Mouse (Mus musculus): ENCODE results near the gene Ddhd1.

DNA sequence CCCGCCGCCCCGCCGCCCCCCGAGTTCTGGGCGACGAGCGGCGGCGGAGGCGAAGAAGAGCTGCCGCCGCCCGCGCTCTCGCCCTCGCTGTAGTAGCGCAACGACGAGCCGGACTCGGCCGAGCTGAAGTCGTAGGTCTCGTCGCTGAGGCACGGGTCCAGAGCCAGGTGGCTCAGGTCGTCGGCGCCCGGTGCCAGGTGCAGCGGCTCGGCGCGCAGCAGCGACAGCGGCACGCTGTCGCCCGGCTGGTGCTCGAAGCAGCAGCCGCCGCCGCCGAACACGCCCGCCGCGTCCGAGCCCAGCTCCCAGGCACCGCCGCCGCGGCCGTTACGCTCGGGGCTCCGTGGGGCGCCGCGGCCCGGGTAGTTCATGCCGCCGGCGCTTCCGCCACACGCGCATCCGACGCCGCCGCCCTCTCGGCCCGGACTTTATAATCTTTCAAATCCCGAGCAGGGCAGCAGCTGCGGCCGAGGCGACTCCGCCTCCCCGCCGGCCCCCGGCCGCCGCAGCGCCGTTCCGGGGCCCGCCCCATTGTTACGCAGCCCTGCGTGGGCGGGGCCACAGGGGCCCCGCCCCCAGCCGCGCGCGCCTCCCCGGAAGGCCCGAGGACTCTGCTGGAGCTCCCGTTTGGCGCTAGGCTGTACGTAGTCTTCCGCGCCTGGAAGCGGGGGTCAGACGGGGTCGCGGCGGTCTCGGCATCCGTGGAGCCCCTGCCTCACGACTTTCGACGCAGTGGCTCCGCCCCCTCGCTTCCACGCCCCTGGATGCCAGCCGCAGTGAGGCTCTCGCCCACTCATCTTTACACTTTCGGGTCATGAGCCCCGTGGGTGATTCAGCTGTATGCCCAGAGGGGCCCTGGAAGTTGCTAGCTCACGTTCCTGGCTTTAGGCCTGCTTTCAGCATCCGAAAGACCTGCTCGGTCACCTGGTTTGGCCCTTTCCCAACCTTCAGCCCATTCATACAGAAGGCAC lies at the start of gene Ddhd1:
- TF ChIP-seq CTCF (IDR thresholded peaks at IDR 0.05; ENCODE audit: extremely low read depth, insufficient read depth, low read length) (no peak), POLR2A (IDR thresholded peaks at IDR 0.05; ENCODE audit: extremely low read depth, insufficient read depth, low read length) (peak; percentile 60)

Data from cortical plate, adult 2 months (tissue).